Mouse (Mus musculus) liver, embryonic 11.5 days (tissue): Measurements from ENCODE around the gene Hlf. TPM values are rescaled to one million over a fixed set of nuclear protein-coding genes. Genes with fewer than 3 reads are reported as not detected.

Source experiments
- ATAC-seq: fragments of 200-750 bp; cut with Nextera tagmentation; replicated peaks from 2 replicates; pipeline ENCODE4 v1.8.0; 2017; ENCODE audit warnings: moderate number of reproducible peaks, mild to moderate bottlenecking, moderate TSS enrichment, moderate library complexity; ENCODE audit not compliant: low FRiP score
- DNase-seq: peaks from one replicate; pipeline ENCODE4 v3.0.0-alpha.2; 2017; ENCODE audit warnings: low spot score
- H3K27ac ChIP-seq: fragments of 300-500 bp; sonication (generic); 2 replicates; pipeline ENCODE4 v1.5.1; 2014; ENCODE audit warnings: mild to moderate bottlenecking, low read depth, low read length, control low read depth
- H3K27me3 ChIP-seq: fragments of 300-500 bp; sonication (generic); replicated peaks from 2 replicates; pipeline ENCODE4 v1.6.1; 2014; ENCODE audit warnings: low read length, mixed read lengths; ENCODE audit not compliant: control insufficient read depth, insufficient read depth
- H3K36me3 ChIP-seq: fragments of 300-500 bp; sonication (generic); 2 replicates; pipeline ENCODE4 v1.6.1; 2014; ENCODE audit warnings: mild to moderate bottlenecking, low read length, moderate library complexity, mixed read lengths; ENCODE audit not compliant: control insufficient read depth, insufficient read depth
- H3K4me1 ChIP-seq: fragments of 300-500 bp; sonication (generic); replicated peaks from 2 replicates; pipeline ENCODE4 v1.6.1; 2014; ENCODE audit warnings: low read length, mixed read lengths; ENCODE audit not compliant: control insufficient read depth, insufficient read depth
- H3K4me2 ChIP-seq: fragments of 300-500 bp; sonication (generic); 2 replicates; pipeline ENCODE4 v1.6.1; 2014; ENCODE audit warnings: mild to moderate bottlenecking, control low read depth, moderate library complexity
- H3K4me3 ChIP-seq: fragments of 300-500 bp; sonication (generic); 2 replicates; pipeline ENCODE4 v1.5.1; 2014; ENCODE audit warnings: low read depth, low read length, control low read depth
- H3K9ac ChIP-seq: fragments of 300-500 bp; sonication (generic); 2 replicates; pipeline ENCODE4 v1.6.1; 2014; ENCODE audit warnings: low read depth, low read length, control low read depth
- H3K9me3 ChIP-seq: fragments of 300-500 bp; sonication (generic); 2 replicates; pipeline ENCODE4 v1.6.1; 2016; ENCODE audit warnings: low read length, inconsistent platforms, mixed read lengths; ENCODE audit not compliant: control insufficient read depth
- WGBS: fragments of 180-500 bp; shearing (Covaris S2); extraction: QIAGEN DNeasy Blood & Tissue Kit; methylation state at CpG from one replicate; pipeline ENCODE4 v1.1.7; 2014; 5-methylcytosine and 5-hydroxymethylcytosine counted together
- polyA plus RNA-seq: library from polyadenylated mRNA; unstranded; fragments of >200 nt; fragmentation: Nextera tagmentation; extraction: Ambion mirVana; gene quantifications from 2 replicates; pipeline ENCODE4 v1.2.1, GENCODE M21; 2014

The Hlf gene
- polyA plus RNA-seq, 1 experiment from 2014 or later = 6.9 TPM

- H3K4me2 ChIP-seq = no peak overlapping the region
- 94% methylated on average over 5 of the region's 5 CpGs for WGBS
Measured at GRCm38 (mm10) chr11:90378008-90378407, 12.7 kb downstream of the Hlf start.

GRCm38 (mm10) chr11:90376436-90376835 is 14.3 kb downstream of the Hlf start:
- no peaks in the 10 kb centered on the region for H3K9me3 ChIP-seq
- no peak overlapping the region for H3K27ac ChIP-seq
- no peak overlapping the region for H3K4me3 ChIP-seq
- DNase-seq = no peak
- H3K4me2 ChIP-seq = no peak overlapping the region
- no peaks in the 10 kb centered on the region for H3K36me3 ChIP-seq
- no peak overlapping the region for H3K9ac ChIP-seq
- H3K4me1 ChIP-seq = peaks cover 2% of the 10 kb centered on the region
- H3K27me3 ChIP-seq = no peaks in the 10 kb centered on the region
- WGBS = 86% methylated on average over 9 of the region's 9 CpGs
- ATAC-seq = no peak

More at GRCm38 (mm10) chr11:90378008-90378407, 12.7 kb downstream of the Hlf start:
- no peak for ATAC-seq
- no peaks in the 10 kb centered on the region for H3K9me3 ChIP-seq
- H3K36me3 ChIP-seq = no peaks in the 10 kb centered on the region
- peaks cover 5% of the 10 kb centered on the region for H3K4me1 ChIP-seq
- no peak for DNase-seq
- H3K27ac ChIP-seq = no peak overlapping the region
- H3K4me3 ChIP-seq = no peak overlapping the region
- H3K27me3 ChIP-seq = no peaks in the 10 kb centered on the region
- no peak overlapping the region for H3K9ac ChIP-seq

- Histone ChIP-seq H3K27ac (no peak overlapping the region), H3K36me3 (no peaks in the 10 kb centered on the region), H3K4me1 (peaks cover 9% of the 10 kb centered on the region), H3K27me3 (no peaks in the 10 kb centered on the region), H3K4me3 (no peak overlapping the region), H3K4me2 (no peak overlapping the region), H3K9ac (no peak overlapping the region), H3K9me3 (no peaks in the 10 kb centered on the region)
- 49% methylated on average over 8 of the region's 8 CpGs for WGBS
- ATAC-seq = no peak
- DNase-seq = no peak
Measured at GRCm38 (mm10) chr11:90371470-90372100, 19.1 kb downstream of the Hlf start.

GRCm38 (mm10) chr11:90370789-90371291 is 19.9 kb downstream of the Hlf start:
- Histone ChIP-seq H3K9ac (no peak overlapping the region), H3K27me3 (no peaks in the 10 kb centered on the region), H3K9me3 (no peaks in the 10 kb centered on the region), H3K4me1 (peaks cover 9% of the 10 kb centered on the region), H3K36me3 (no peaks in the 10 kb centered on the region), H3K27ac (no peak overlapping the region), H3K4me2 (no peak overlapping the region), H3K4me3 (no peak overlapping the region)
- DNase-seq (no peak), ATAC-seq (no peak)
- WGBS = 13% methylated on average over 11 of the region's 11 CpGs

- no peak for ATAC-seq
- no peaks in the 10 kb centered on the region for H3K36me3 ChIP-seq
- 0 out of 2 replicates have a peak overlapping the region, but pooled peaks have one; percentile 3 for H3K27ac ChIP-seq
- no peaks in the 10 kb centered on the region for H3K9me3 ChIP-seq
- H3K4me3 ChIP-seq = no peak overlapping the region
- H3K9ac ChIP-seq = no peak overlapping the region
- peaks cover 9% of the 10 kb centered on the region for H3K4me1 ChIP-seq
- no peaks in the 10 kb centered on the region for H3K27me3 ChIP-seq
- WGBS = 45% methylated on average over 11 of the region's 11 CpGs
- no peak for DNase-seq
- H3K4me2 ChIP-seq = no peak overlapping the region
Measured at GRCm38 (mm10) chr11:90370367-90370766, 20.3 kb downstream of the Hlf start.

- ATAC-seq = peak; percentile 60; the same call in 1 of the 2 replicates
- Histone ChIP-seq H3K4me1 (peaks cover 9% of the 10 kb centered on the region), H3K9me3 (no peaks in the 10 kb centered on the region), H3K36me3 (no peaks in the 10 kb centered on the region), H3K9ac (no peak overlapping the region), H3K4me3 (no peak overlapping the region), H3K27me3 (no peaks in the 10 kb centered on the region), H3K4me2 (no peak overlapping the region), H3K27ac (peak overlapping the region; percentile 40)
- 45% methylated on average over 8 of the region's 8 CpGs for WGBS
- DNase-seq = no peak
Measured at GRCm38 (mm10) chr11:90369605-90370004, 21.1 kb downstream of the Hlf start.

GRCm38 (mm10) chr11:90369115-90369514 is 21.6 kb downstream of the Hlf start:
- Histone ChIP-seq H3K4me2 (no peak overlapping the region), H3K27me3 (no peaks in the 10 kb centered on the region), H3K27ac (peak overlapping the region; percentile 40), H3K4me1 (peaks cover 9% of the 10 kb centered on the region), H3K4me3 (no peak overlapping the region), H3K9ac (no peak overlapping the region), H3K9me3 (no peaks in the 10 kb centered on the region), H3K36me3 (no peaks in the 10 kb centered on the region)
- no peak for DNase-seq
- no peak for ATAC-seq
- 53% methylated on average over 7 of the region's 7 CpGs for WGBS

GRCm38 (mm10) chr11:90367894-90368860 is 22.5 kb downstream of the Hlf start:
- 70% methylated on average over 14 of the region's 14 CpGs for WGBS
- peaks cover 9% of the 10 kb centered on the region for H3K4me1 ChIP-seq
- H3K27ac ChIP-seq = no peak overlapping the region
- ATAC-seq = no peak
- H3K9me3 ChIP-seq = no peaks in the 10 kb centered on the region
- H3K9ac ChIP-seq = no peak overlapping the region
- H3K4me3 ChIP-seq = no peak overlapping the region
- DNase-seq = no peak
- H3K36me3 ChIP-seq = no peaks in the 10 kb centered on the region
- H3K27me3 ChIP-seq = no peaks in the 10 kb centered on the region
- no peak overlapping the region for H3K4me2 ChIP-seq
